Mouse (Mus musculus): ENCODE measurements at regions not wholly inside any gene's neighbourhood (a gene's known extent, or its start where the extent isn't known, plus 50 kb on each side); places are given as distances from the start of the nearest gene placed in this dataset.

DNA sequence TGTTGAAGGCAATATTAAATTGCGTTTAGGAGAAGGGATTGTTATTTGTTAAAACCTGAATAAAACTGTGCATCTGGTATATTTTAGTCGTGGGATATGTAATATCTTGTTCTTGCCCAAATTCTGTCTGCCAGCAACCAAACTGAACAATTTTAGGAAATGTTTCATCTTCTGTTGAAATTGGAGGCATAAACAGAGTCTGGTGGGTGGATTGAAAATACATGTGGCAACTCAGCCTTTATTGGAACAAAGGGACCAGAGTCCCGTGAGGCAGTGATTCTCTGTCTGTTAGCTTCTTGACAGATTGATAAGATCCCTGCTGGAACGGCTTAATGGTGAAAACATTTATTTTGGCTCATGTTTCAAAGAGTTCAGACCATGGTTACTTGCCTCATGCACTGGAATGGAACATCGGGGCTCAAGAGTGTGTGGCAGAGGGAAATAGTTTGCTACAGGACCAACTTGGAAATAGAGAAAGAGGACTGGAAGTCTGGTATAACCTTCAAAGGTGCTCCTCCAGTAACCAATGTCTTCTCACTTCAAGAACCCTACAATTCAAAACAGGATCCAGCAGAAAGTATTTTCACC lies 640.7 kb downstream of the Tox3 start:
- peaks cover 47% of the 10 kb centered on the region for H3K27me3 ChIP-seq
- CTCF ChIA-PET: no interaction called here
- in situ Hi-C loops (cut with MboI; ENCODE audit: low pct_unique_long_range_greater_than_20kb): no loop called here
- POLR2A ChIA-PET: no interaction called here
- ATAC-seq: no peak
- no peak for DNase-seq (ENCODE audit: low read depth, low spot score)
- TF ChIP-seq CTCF (IDR thresholded peaks at IDR 0.05): no peak

DNA sequence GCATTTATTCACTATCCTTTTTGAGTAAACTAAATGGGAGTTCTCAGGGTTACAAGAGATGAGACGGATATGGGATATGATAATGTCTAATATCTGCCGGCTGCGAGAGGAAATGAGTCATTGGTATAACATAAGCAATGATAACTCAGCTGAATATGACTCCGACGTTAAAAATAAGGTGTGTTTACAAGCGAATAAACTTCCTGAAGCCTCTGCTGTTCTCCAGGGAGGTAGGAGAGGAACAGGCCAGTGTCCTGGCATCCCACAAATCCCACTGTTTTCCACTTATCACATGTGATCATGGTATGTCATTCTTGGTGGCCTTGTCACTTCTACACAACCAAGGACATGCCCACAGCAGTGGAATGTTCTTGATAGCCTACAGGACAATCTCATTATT lies 641.7 kb upstream of the Sall1 start:
- CTCF ChIA-PET: no interaction called here
- no peak for ATAC-seq

DNA sequence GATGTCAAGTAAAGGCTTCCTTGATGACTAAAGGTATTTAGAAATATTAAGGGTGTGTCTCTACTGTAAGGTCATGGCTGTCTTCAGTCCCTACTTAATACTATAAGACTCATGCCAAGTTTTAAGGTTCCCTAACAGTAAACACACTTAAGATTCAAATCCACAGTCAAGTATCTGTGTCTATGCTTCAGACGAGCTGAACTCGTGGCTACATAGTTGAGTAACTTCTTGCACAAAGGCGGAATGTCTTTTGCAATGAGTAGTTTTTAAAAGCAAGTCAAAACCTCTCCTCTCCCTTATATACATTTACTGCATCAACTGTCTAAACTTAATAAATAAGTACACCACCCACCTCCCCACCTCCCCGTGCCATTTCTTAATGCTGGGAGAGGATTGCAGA lies 637.0 kb upstream of the Sall1 start:
- ChIA-PET CTCF (no interaction called here), POLR2A (no interaction called here)
- in situ Hi-C loops (cut with MboI; ENCODE audit: low pct_unique_long_range_greater_than_20kb): no loop called here
- peaks cover 17% of the 10 kb centered on the region for H3K27me3 ChIP-seq
- ATAC-seq (no peak), DNase-seq (ENCODE audit: low read depth, low spot score) (no peak)
- no peak for TF ChIP-seq CTCF (IDR thresholded peaks at IDR 0.05)

More for the DNA sequence above, 641.7 kb upstream of the Sall1 start:
- in situ Hi-C loops (cut with MboI; ENCODE audit: low pct_unique_long_range_greater_than_20kb): no loop called here
- H3K27me3 ChIP-seq: peaks cover 26% of the 10 kb centered on the region
- DNase-seq (ENCODE audit: low read depth, low spot score): no peak
- no peak for TF ChIP-seq CTCF (IDR thresholded peaks at IDR 0.05)
- POLR2A ChIA-PET: no interaction called here

DNA sequence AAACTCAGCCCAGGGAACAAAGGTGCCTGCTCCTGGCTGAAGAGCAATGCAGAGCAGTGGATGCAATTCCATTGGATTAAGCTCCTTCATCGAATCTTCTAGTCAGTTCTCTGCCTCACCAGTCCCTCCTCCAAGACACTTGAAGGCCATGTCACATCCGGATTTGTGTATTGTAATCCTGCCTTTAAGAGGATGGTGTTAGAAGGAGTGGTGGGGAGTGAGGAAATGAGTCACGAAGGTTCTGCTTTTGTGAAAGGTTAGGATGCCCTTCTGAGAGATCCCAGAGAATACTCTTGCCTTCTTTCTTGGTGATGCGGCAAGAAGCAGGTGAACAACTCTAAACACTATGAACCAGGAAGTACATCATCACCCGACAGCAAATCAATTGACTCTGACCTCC lies 636.4 kb upstream of the Sall1 start:
- ChIA-PET CTCF (no interaction called here), POLR2A (no interaction called here)
- in situ Hi-C loops (cut with MboI; ENCODE audit: low pct_unique_long_range_greater_than_20kb): no loop called here
- DNase-seq (ENCODE audit: low read depth, low spot score): no peak
- peaks cover 15% of the 10 kb centered on the region for H3K27me3 ChIP-seq
- no peak for TF ChIP-seq CTCF (IDR thresholded peaks at IDR 0.05)
- no peak for ATAC-seq

DNA sequence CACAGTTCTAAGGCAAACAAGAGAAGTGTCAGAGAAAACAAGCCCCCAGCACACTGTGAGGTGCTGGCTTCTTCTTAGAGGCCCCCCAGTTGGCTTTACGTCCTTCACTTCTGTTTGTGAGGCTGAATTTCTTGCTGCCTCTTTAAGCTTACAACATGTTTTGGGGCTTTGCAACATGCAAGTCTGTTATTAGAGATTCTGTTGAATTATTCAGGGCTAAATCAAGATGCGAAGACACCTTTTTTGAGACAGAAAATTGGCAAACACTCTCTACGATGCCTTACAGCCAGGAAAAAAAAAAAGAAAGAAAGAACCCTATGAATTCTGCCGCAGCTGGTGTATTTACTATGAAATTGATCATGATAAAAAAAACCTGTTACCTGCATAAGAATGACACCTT lies 635.6 kb upstream of the Sall1 start:
- in situ Hi-C loops (cut with MboI; ENCODE audit: low pct_unique_long_range_greater_than_20kb): no loop called here
- CTCF ChIA-PET: no interaction called here
- POLR2A ChIA-PET: no interaction called here
- peaks cover 16% of the 10 kb centered on the region for H3K27me3 ChIP-seq
- TF ChIP-seq CTCF (IDR thresholded peaks at IDR 0.05): no peak
- ATAC-seq (no peak), DNase-seq (ENCODE audit: low read depth, low spot score) (no peak)

DNA sequence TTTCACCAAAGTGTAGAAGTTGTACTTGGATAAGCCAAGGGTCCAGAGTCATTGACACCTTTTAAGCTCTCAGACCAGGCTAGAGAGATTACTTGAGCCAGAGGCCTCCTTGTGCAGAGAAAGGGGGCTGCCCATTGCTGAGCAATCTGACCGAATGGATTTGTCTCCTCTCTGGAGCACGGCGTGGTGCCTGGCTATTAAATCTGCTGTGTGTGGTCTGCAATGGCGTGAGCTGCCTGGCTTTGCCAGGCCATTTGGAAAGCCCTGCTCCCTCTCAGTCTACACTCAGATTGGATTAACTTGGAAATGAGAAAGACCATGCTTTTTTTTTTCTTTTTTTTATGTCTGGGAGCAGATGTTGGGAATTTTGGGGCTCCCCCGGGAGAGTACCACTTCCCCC lies 633.3 kb upstream of the Sall1 start:
- no peak for TF ChIP-seq CTCF (IDR thresholded peaks at IDR 0.05)
- ATAC-seq: no peak

DNA sequence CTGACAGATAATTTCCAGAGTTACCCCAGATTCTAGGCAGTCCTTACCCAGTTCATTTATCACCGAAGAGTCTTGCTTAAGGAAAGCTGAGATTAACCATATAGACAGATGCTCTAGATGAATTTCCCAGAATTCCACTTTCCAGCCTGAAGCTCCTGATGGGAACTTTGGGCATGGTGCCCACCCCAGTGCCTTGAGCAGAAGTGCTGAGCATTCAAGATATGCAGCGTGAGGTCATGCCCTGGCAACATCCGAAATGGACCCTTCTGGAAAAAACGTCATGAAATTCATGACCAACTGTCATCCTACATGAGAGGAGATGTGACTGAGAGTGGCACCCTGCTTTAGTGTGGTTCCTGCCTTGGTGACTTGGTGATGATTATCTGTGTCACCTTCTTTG lies 629.9 kb upstream of the Sall1 start:
- no peak for ATAC-seq
- peaks cover 26% of the 10 kb centered on the region for H3K27me3 ChIP-seq
- DNase-seq (ENCODE audit: low read depth, low spot score): no peak
- in situ Hi-C loops (cut with MboI; ENCODE audit: low pct_unique_long_range_greater_than_20kb): no loop called here
- CTCF ChIA-PET: no interaction called here
- no peak for TF ChIP-seq CTCF (IDR thresholded peaks at IDR 0.05)
- POLR2A ChIA-PET: no interaction called here

More for the DNA sequence above, 633.3 kb upstream of the Sall1 start:
- POLR2A ChIA-PET: no interaction called here
- in situ Hi-C loops (cut with MboI; ENCODE audit: low pct_unique_long_range_greater_than_20kb): no loop called here
- CTCF ChIA-PET: no interaction called here
- DNase-seq (ENCODE audit: low read depth, low spot score): no peak
- peaks cover 31% of the 10 kb centered on the region for H3K27me3 ChIP-seq

DNA sequence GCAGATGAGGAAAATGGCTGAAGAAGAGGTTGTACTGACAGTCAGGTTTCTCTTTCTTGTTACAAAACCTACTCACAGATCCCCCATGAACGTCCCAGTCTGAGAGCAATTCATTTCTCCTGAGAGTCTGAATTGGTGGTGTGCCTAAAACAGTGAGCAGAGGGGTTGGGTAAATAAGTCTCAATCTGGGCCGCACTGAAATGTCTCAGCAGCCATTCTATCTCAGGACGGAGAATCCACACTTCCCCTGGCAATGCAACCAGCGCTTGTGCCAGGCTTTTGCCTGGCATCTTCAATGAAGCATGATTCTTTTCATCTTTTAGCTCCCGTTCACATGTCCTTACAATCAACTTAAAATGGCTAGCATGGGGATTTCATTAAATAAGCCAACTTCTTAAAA lies 628.7 kb upstream of the Sall1 start:
- ChIA-PET CTCF (no interaction called here), POLR2A (no interaction called here)
- H3K27me3 ChIP-seq: peaks cover 22% of the 10 kb centered on the region
- in situ Hi-C loops (cut with MboI; ENCODE audit: low pct_unique_long_range_greater_than_20kb): no loop called here
- DNase-seq (ENCODE audit: low read depth, low spot score): no peak
- no peak for TF ChIP-seq CTCF (IDR thresholded peaks at IDR 0.05)
- ATAC-seq: no peak

DNA sequence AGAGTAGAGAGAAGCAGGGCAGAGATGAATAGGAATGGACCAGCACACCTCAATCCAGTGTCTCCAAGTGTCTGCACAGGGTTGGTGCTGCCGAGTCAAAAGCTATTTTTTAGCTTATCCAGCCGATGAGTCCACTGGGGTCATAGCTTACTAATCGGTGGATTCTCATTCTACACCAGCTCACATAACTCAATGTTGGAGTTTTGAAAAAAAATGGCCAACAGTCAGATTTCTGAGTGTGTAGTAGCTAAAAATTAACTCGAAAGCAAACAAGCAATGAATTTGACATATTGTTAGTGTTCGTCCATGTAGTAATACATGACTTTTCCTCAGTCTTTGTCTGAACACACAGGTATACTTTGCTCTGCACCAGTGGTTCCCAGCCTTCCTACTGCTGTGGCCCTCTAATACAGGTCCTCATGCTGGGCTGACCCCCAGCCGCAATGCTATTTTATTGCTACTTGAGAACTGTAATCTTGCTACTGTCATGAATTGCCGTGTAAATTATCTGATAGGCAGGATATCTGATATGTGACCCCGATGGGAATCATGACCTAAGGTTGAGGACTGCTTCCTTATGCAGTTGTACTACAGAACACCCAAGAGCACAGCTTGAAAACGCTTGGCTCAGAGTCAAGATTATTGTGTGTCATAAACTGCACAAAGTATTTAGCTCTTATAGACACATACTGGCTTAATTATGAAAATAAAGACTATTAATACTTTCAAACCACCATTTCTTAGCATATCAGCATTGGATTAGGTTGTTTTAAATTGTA lies 621.1 kb upstream of the Sall1 start:
- in situ Hi-C loops (cut with MboI; ENCODE audit: low pct_unique_long_range_greater_than_20kb): no loop called here
- TF ChIP-seq CTCF (IDR thresholded peaks at IDR 0.05): no peak
- peaks cover 21% of the 10 kb centered on the region for H3K27me3 ChIP-seq
- ChIA-PET POLR2A (no interaction called here), CTCF (no interaction called here)
- no peak for ATAC-seq
- no peak for DNase-seq (ENCODE audit: low read depth, low spot score)

DNA sequence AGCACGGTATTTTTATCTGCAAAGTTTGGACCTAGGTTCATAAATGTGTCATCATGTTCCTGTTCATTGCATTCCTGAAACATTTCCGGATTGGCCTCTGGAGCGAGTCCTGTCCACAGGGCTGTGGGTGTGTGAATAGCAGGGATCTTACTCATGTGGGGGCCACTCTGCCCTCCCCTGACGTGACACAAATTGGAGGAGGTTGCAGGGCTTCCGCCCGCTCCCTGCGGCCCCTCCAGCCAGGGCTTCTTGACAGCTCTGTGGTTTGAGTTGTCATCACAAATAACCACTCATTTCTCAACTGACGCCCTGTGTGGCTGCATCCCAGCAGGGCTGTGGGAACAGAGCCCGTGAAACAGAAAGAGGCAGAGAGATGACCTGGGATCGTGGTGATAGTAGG lies 619.9 kb upstream of the Sall1 start:
- peaks cover 23% of the 10 kb centered on the region for H3K27me3 ChIP-seq
- in situ Hi-C loops (cut with MboI; ENCODE audit: low pct_unique_long_range_greater_than_20kb): no loop called here
- ChIA-PET POLR2A (no interaction called here), CTCF (no interaction called here)
- ATAC-seq (peak; percentile 72), DNase-seq (ENCODE audit: low read depth, low spot score) (peak; percentile 22)
- TF ChIP-seq CTCF (IDR thresholded peaks at IDR 0.05): no peak

DNA sequence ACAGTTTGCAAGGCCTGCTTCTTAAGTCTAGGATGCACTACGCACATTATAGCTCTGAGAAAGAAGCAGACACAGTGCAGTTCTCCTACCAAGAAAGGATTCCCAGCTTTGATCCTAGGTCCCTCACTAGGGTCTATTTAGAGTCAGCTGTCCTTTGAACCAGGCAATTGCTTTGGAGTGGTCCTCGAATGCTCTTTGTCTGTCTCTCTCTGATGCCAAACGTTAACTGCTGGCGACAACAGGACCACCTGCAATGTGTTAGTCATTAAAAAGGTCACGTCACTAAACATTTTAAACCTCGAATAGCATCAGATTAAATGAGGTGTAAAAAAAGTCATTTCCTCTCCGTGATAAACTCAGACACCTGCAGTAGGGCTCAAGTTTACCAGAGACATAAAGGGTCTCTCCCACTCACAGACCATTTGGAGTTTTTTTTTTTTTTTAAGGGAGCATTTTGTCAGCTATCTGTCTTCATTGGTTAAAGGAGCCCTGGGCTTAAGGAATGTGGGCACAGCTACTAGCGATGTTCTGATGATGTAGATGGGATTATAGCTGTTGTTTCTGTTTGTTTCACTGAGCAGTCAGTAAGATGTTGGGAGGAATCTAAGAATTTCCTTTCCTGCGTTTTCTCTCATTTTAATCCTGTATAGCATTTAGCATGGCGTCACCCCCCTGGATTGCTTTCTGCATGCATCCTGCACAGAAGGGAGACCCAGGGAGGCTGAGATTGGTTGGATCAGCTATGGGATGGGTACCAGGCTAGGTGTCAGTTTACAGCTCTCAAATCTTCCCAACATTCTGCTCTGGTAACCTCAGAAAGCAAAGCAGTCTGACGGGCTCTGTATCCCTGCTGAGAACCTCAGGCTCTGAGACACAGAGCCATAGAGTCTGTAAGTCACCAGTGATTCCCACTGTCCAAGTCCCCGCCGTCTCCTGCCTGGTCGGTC lies 615.3 kb upstream of the Sall1 start:
- in situ Hi-C loops (cut with MboI; ENCODE audit: low pct_unique_long_range_greater_than_20kb): no loop called here
- H3K27me3 ChIP-seq: peaks cover 34% of the 10 kb centered on the region
- TF ChIP-seq CTCF (IDR thresholded peaks at IDR 0.05): no peak
- ChIA-PET POLR2A (no interaction called here), CTCF (no interaction called here)
- ATAC-seq (no peak), DNase-seq (ENCODE audit: low read depth, low spot score) (no peak)

Measured in Patski (cell line).